Mouse (Mus musculus) cerebellum, adult 2 months (tissue): ENCODE measurements at regions not wholly inside any gene's neighbourhood (a gene's known extent, or its start where the extent isn't known, plus 50 kb on each side); places are given as distances from the start of the nearest gene placed in this dataset.

ENCODE experiments used
- CTCF ChIP-seq: fragments of 200-500 bp; IDR thresholded peaks from 2 replicates; pipeline ENCODE4 v1.5.1; 2011; ENCODE audit warnings: low read depth, mild to moderate bottlenecking, control low read depth, low read length, moderate library complexity, borderline replicate concordance; ENCODE audit not compliant: insufficient read depth
- POLR2A ChIP-seq: fragments of 200-500 bp; IDR thresholded peaks from 2 replicates; pipeline ENCODE4 v1.6.1; 2011; ENCODE audit warnings: low read length, control low read depth, borderline replicate concordance; ENCODE audit not compliant: insufficient read depth

GRCm38 (mm10) chr1:61418396-61418795 lies 220.2 kb upstream of the Pard3b start:
- no peak for TF ChIP-seq CTCF
- TF ChIP-seq POLR2A: no peak
